In the genomic region with DNA sequence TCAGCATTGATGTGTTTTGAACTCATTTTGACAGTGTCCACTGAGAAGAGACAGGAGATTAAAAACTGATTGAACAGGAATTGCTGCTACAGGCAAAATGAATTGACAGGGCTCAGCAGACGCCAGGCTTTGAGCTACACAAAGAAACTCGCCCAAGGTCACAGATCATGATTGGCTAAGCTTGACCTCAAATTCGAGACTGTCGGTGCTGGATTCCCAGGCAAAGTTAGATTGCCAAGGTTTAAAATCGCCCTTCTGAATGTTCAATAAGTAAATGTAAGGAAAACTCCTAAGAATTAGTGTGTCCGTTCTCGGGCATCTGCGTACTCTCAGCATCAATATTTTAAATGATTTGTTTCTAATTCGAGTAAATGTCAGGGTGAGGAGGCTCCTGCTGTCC, we compare ENCODE assay signal across 48 mouse cellular contexts. TPM values are rescaled to one million over a fixed set of nuclear protein-coding genes. Genes with fewer than 3 reads are reported as not detected.
"Had no signal": no experiment of that assay in that cellular context is flagged by ENCODE, and none has a peak within 500 bp of the region (broad histone marks: within the 10 kb centered on the region; RNA-seq: fewer than 3 reads in every experiment).

No protein-coding gene starts in this region.

- H3K9ac ChIP-seq: heart, embryonic 12.5 days; heart, embryonic 13.5 days; heart, embryonic 15.5 days; hindbrain, embryonic 12.5 days; hindbrain, embryonic 13.5 days; hindbrain, embryonic 14.5 days; hindbrain, embryonic 15.5 days; intestine, embryonic 15.5 days; kidney, embryonic 15.5 days had no signal

- DNase-seq: heart, postnatal 10 days; heart, postnatal 14 days; heart, postnatal 36 days; heart, postnatal 4 days; kidney, adult 11 months; kidney, adult 18-20 months; kidney, adult 2 months; kidney, adult 8-10 months; kidney, adult 9 months; kidney, postnatal 10 days; kidney, postnatal 14 days; kidney, postnatal 25 days; kidney, postnatal 36 days; kidney, postnatal 4 days; layer of hippocampus, adult 9-11 months; layer of hippocampus, postnatal 36 days had no signal

- H3K36me3 ChIP-seq: heart, embryonic 12.5 days; heart, embryonic 13.5 days; heart, embryonic 15.5 days; hindbrain, embryonic 10.5 days; hindbrain, embryonic 12.5 days; hindbrain, embryonic 13.5 days; hindbrain, embryonic 15.5 days; intestine, embryonic 15.5 days; kidney, embryonic 15.5 days had no signal

- H3K9me3 ChIP-seq: heart, embryonic 12.5 days; heart, embryonic 15.5 days; hindbrain, embryonic 10.5 days; hindbrain, embryonic 12.5 days; hindbrain, embryonic 13.5 days; hindbrain, embryonic 15.5 days; intestine, embryonic 15.5 days; kidney, embryonic 15.5 days had no signal

- ATAC-seq: hindbrain, embryonic 16.5 days; hindbrain, postnatal 0 days; inflammation-experienced regulatory T-cells, adult 6 months; intestine, embryonic 15.5 days; intestine, embryonic 16.5 days; intestine, postnatal 0 days had no signal

- H3K4me3 ChIP-seq: heart, embryonic 12.5 days; heart, embryonic 13.5 days; heart, embryonic 15.5 days; hindbrain, embryonic 10.5 days; hindbrain, embryonic 12.5 days; hindbrain, embryonic 13.5 days; hindbrain, embryonic 15.5 days; intestine, embryonic 15.5 days; kidney, embryonic 15.5 days; layer of hippocampus, adult 2 months; left cerebral cortex, adult 2 months had no signal

- H3K4me2 ChIP-seq: heart, embryonic 11.5 days; heart, embryonic 12.5 days; heart, embryonic 13.5 days; heart, embryonic 15.5 days; hindbrain, embryonic 12.5 days; hindbrain, embryonic 13.5 days; hindbrain, embryonic 14.5 days; hindbrain, embryonic 15.5 days; intestine, embryonic 15.5 days; kidney, embryonic 15.5 days had no signal

- H3K27ac ChIP-seq: heart, embryonic 13.5 days; heart, embryonic 15.5 days; hindbrain, embryonic 10.5 days; hindbrain, embryonic 12.5 days; hindbrain, embryonic 13.5 days; hindbrain, embryonic 14.5 days; hindbrain, embryonic 15.5 days; hindbrain, postnatal 0 days; intestine, embryonic 15.5 days; kidney, embryonic 15.5 days; kidney, postnatal 0 days; layer of hippocampus, adult 2 months; left cerebral cortex, adult 2 months had no signal

RNA-seq across cellular contexts. Expression of gene Sowaha, which starts 9.3 kb away (rescaled TPM):
- total RNA-seq: hematopoietic stem cell, adult 5-6 weeks had no signal
- polyA plus RNA-seq: inflammation-experienced regulatory T-cells, adult 6 months had no signal

RNA-seq across cellular contexts. Expression of gene Gm9945, which starts 9.5 kb away (rescaled TPM):
- total RNA-seq: heart, postnatal 10 days; heart, postnatal 14 days; heart, postnatal 25 days; heart, postnatal 36 days; heart, postnatal 4 days; hematopoietic stem cell, adult 5-6 weeks; hindbrain, postnatal 0 days had no signal
- polyA plus RNA-seq: heart, embryonic 12.5 days; heart, embryonic 13.5 days; heart, embryonic 14.5 days; heart, embryonic 15.5 days; heart, embryonic 16.5 days; heart, postnatal 0 days; hindbrain, embryonic 10.5 days; hindbrain, embryonic 11.5 days; hindbrain, embryonic 12.5 days; hindbrain, embryonic 13.5 days; inflammation-experienced regulatory T-cells, adult 6 months; intestine, embryonic 14.5 days; intestine, embryonic 15.5 days; intestine, embryonic 16.5 days; intestine, postnatal 0 days; kidney, adult 2 months; kidney, embryonic 14.5 days; kidney, embryonic 15.5 days; kidney, embryonic 16.5 days; kidney, postnatal 0 days; large intestine, adult 2 months had no signal

RNA-seq across cellular contexts. Expression of gene Gm9837, which starts 19.1 kb away (rescaled TPM):
- total RNA-seq: heart, postnatal 10 days; heart, postnatal 14 days; heart, postnatal 25 days; heart, postnatal 36 days; heart, postnatal 4 days; hematopoietic stem cell, adult 5-6 weeks; hindbrain, postnatal 0 days; layer of hippocampus, postnatal 14 days; layer of hippocampus, postnatal 25 days; left cerebral cortex, adult 18-20 months had no signal
- polyA plus RNA-seq: heart, embryonic 11.5 days; heart, embryonic 12.5 days; heart, embryonic 13.5 days; heart, embryonic 14.5 days; heart, embryonic 15.5 days; heart, embryonic 16.5 days; heart, postnatal 0 days; hindbrain, embryonic 10.5 days; hindbrain, embryonic 11.5 days; hindbrain, embryonic 12.5 days; hindbrain, embryonic 13.5 days; hindbrain, embryonic 14.5 days; hindbrain, embryonic 15.5 days; hindbrain, embryonic 16.5 days; hindbrain, postnatal 0 days; inflammation-experienced regulatory T-cells, adult 6 months; intestine, embryonic 14.5 days; intestine, embryonic 15.5 days; intestine, embryonic 16.5 days; intestine, postnatal 0 days; kidney, adult 2 months; kidney, embryonic 14.5 days; kidney, embryonic 15.5 days; kidney, embryonic 16.5 days; kidney, postnatal 0 days; large intestine, adult 2 months had no signal

RNA-seq across cellular contexts. Expression of gene Shroom1, which starts 32.4 kb away (rescaled TPM):
- total RNA-seq: hematopoietic stem cell, adult 5-6 weeks had no signal
